Comparison of ENCODE assay signal across 8 mouse cellular contexts in the genomic region with DNA sequence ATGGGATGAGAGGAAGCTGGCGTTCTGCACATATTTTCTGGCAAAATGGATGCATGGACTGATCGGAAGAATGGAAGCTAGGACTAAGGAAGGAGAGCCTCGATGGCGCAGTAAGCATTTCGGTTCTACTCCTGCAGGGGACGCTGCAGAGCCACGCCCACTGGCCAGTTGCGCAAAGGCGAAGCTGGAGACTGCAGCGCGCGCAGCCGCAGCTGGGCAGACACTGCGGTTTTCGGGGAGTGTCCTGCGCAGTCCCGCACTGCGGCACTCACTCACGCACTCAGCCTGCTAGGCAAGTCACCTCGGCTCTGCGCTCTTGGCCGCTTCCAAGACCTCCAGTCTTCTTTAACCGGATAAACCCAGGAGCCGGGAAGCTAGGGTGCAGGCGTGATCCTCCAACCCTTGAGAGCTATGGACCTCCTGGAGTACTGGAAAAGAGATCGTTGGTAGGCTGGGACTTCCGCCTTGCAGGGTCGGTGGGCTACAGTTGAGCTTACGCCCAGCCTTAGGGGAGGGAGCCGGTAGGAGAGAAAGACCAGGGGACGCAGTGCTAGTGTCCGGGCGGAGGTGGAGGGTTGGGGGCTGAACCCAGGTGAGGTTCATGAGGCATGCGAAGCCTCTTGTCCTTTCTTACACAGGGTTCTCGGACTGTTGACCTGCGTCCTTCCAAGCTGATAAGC. TPM values are rescaled to one million over a fixed set of nuclear protein-coding genes. Genes with fewer than 3 reads are reported as not detected.
DNase-seq lines count a peak whose midpoint lies in the region; ATAC-seq and TF ChIP-seq lines count a peak whose summit lies in the region.

A gene (plus strand): TSS at position 196 of the 680 bp plus-strand sequence.

- 2% methylated on average over 36 of the region's 36 CpGs for WGBS in embryonic facial prominence, embryonic 10.5 days
- WGBS in hindbrain, embryonic 15.5 days, result under 1% methylated on average over 36 of the region's 36 CpGs

- dilution Hi-C loops in CH12.LX (cut with MboI; ENCODE audit: extremely low pct_ligation_motif_present, extremely low pct_unique_long_range_greater_than_20kb, low sequenced_read_pairs), result no loop called here

- no peaks in the 10 kb centered on the region for H3K79me2 ChIP-seq in CH12.LX (replicated peaks; ENCODE audit: control insufficient read depth, extremely low read depth, insufficient read depth, poor library complexity, severe bottlenecking)

- no peak for TF ChIP-seq POLR2A in CH12.LX (IDR thresholded peaks at IDR 0.05; ENCODE audit: low read depth, low read length)

- H3K27me3 ChIP-seq in CH12.LX (replicated peaks), result peaks cover 2% of the 10 kb centered on the region
- H3K27me3 ChIP-seq in embryonic facial prominence, embryonic 10.5 days (replicated peaks; ENCODE audit: low read depth, poor library complexity, severe bottlenecking), result peaks cover 56% of the 10 kb centered on the region
- H3K27me3 ChIP-seq in hindbrain, embryonic 15.5 days, result no peaks in the 10 kb centered on the region

- TF ChIP-seq CTCF in CH12.LX (conservative IDR thresholded peaks at IDR 0.05 in 1 of 2, IDR thresholded peaks at IDR 0.05 in 1 of 2; ENCODE audit: low read depth in 2 of 2, low read length in 2 of 2), result 0 out of 4 replicates have a peak, but pooled peaks of 1 of the 2 experiments have one; percentile 16
- TF ChIP-seq CTCF in left cerebral cortex, adult 2 months (IDR thresholded peaks at IDR 0.05), result peak; percentile 92

- intact Hi-C loops in left cerebral cortex, adult 2 months (cut with DNase I), result loop anchor here (1.0 kb wide), 1 partner anchor 14 kb away; no protein-coding TSS in a partner anchor

- no peak within 1 kb of the TSS for H3K4me3 ChIP-seq in CH12.LX (replicated peaks in 1 of 3; ENCODE audit: low read depth in 2 of 3, low read length in 2 of 3, poor library complexity in 1 of 3)
- H3K4me3 ChIP-seq in embryonic facial prominence, embryonic 10.5 days, result peak within 1 kb of the TSS; percentile 64
- peak within 1 kb of the TSS; percentile 64 for H3K4me3 ChIP-seq in hindbrain, embryonic 15.5 days
- peak within 1 kb of the TSS; percentile 74 for H3K4me3 ChIP-seq in left cerebral cortex, adult 2 months

- H3K4me2 ChIP-seq in CH12.LX (ENCODE audit: insufficient read depth, low read depth, poor library complexity, severe bottlenecking), result no peak within 1 kb of the TSS
- peak within 1 kb of the TSS; percentile 60 for H3K4me2 ChIP-seq in hindbrain, embryonic 15.5 days

- peaks cover 4 to 10% of the 10 kb centered on the region in 2 experiments; a peak in 3 of 4 replicates for H3K4me1 ChIP-seq in CH12.LX (ENCODE audit: control insufficient read depth in 1 of 2, insufficient read depth in 2 of 2)
- peaks cover 17% of the 10 kb centered on the region for H3K4me1 ChIP-seq in embryonic facial prominence, embryonic 10.5 days
- peaks cover 42% of the 10 kb centered on the region for H3K4me1 ChIP-seq in hindbrain, embryonic 15.5 days (replicated peaks)

- no peak for TF ChIP-seq EP300 in CH12.LX (IDR thresholded peaks at IDR 0.05; ENCODE audit: low read length)

- peak; percentile 90 for ATAC-seq in hindbrain, embryonic 15.5 days (ENCODE audit: low FRiP score, low read depth)
- no peak for ATAC-seq in inflammation-experienced regulatory T-cells, adult 6 months

- DNase-seq in CH12.LX (ENCODE audit: extremely low read depth), result no peak
- peak; percentile 54 for DNase-seq in adrenal gland, postnatal 10 days
- DNase-seq in embryonic facial prominence, embryonic 10.5 days (ENCODE audit: low spot score), result peak; percentile 83
- peak; percentile 91 to 97 for DNase-seq in left cerebral cortex, adult 2 months (ENCODE audit: extremely low spot score in 1 of 2, low spot score in 2 of 2)
- DNase-seq in lung, postnatal 25 days (ENCODE audit: low spot score), result peak; percentile 35
- peak; percentile 90 for DNase-seq in right cerebral cortex, postnatal 25 days

- TF ChIP-seq RAD21 in CH12.LX (IDR thresholded peaks at IDR 0.05; ENCODE audit: low read depth, low read length), result no peak

- H3K36me3 ChIP-seq in CH12.LX (replicated peaks in 1 of 2; ENCODE audit: control insufficient read depth in 1 of 2, insufficient read depth in 1 of 2, low read length in 1 of 2), result no peaks in the 10 kb centered on the region
- no peaks in the 10 kb centered on the region for H3K36me3 ChIP-seq in embryonic facial prominence, embryonic 10.5 days (replicated peaks)
- peaks cover 9% of the 10 kb centered on the region for H3K36me3 ChIP-seq in hindbrain, embryonic 15.5 days

- no peak within 1 kb of the TSS for H3K9ac ChIP-seq in CH12.LX (ENCODE audit: insufficient read depth, low read depth)
- H3K9ac ChIP-seq in hindbrain, embryonic 15.5 days, result peak within 1 kb of the TSS; percentile 86

- in situ Hi-C loops in CH12.LX (cut with MboI; ENCODE audit: low pct_ligation_motif_present, low pct_unique_long_range_greater_than_20kb, low sequenced_read_pairs), result no loop called here

- no peaks in the 10 kb centered on the region for H3K9me3 ChIP-seq in CH12.LX (replicated peaks; ENCODE audit: low read length)
- no peaks in the 10 kb centered on the region for H3K9me3 ChIP-seq in embryonic facial prominence, embryonic 10.5 days
- no peaks in the 10 kb centered on the region for H3K9me3 ChIP-seq in hindbrain, embryonic 15.5 days

- no peak within 1 kb of the TSS for H3K27ac ChIP-seq in CH12.LX (ENCODE audit: insufficient read depth, low read depth)
- H3K27ac ChIP-seq in embryonic facial prominence, embryonic 10.5 days (replicated peaks), result peak within 1 kb of the TSS; percentile 57; the same call in 1 of the 2 replicates
- H3K27ac ChIP-seq in hindbrain, embryonic 15.5 days (replicated peaks), result peak within 1 kb of the TSS; percentile 93
- H3K27ac ChIP-seq in left cerebral cortex, adult 2 months, result peak within 1 kb of the TSS; percentile 100

TF ChIP-seq in CH12.LX, 34 proteins besides CTCF, POLR2A, EP300 and RAD21:
- TF ChIP-seq NRF1 (IDR thresholded peaks at IDR 0.05; ENCODE audit: low read depth, low read length) (peak; percentile 75), PAX5 (IDR thresholded peaks at IDR 0.05; ENCODE audit: low read length) (no peak)

RNA-seq across cellular contexts. Expression of the gene that starts here (rescaled TPM):
- total RNA-seq in CH12.LX (2012; rRNA removed), result 0.04 TPM in 2 replicates
- not detected in 2 replicates for total RNA-seq in CH12.LX (2014; rRNA removed)
- 0.11 and 0.13 TPM in 2 replicates for polyA plus RNA-seq in CH12.LX (2012; ENCODE audit: insufficient read length, low read depth)
- total RNA-seq in adrenal gland, postnatal 10 days (2021), result 10 to 100 TPM in 1 of 2 experiments, 1 to 10 TPM in 1; 3.6 to 15.0 TPM
- polyA plus RNA-seq in embryonic facial prominence, embryonic 10.5 days (2016; fragmentation: Nextera tagmentation; extraction: Ambion mirVana), result 22.1 and 25.2 TPM in 2 replicates
- 721 and 898 TPM in 2 replicates for polyA plus RNA-seq in hindbrain, embryonic 15.5 days (2015; fragmentation: Nextera tagmentation; extraction: Ambion mirVana)
- 100 to 1,000 TPM; 812 to 868 TPM for total RNA-seq in left cerebral cortex, adult 2 months (2021)
- under 1 TPM in 2 of 3 experiments, not detected in 1; 0.10 to 0.11 TPM for polyA plus RNA-seq in inflammation-experienced regulatory T-cells, adult 6 months (2017; shearing (Covaris generic))

Comparison
In these comparisons a context has a peak if more than half of its experiments do, and no peak if none do; other contexts are left out.
1. RNA of the gene that starts here (total RNA-seq): 812 to 868 TPM in left cerebral cortex, adult 2 months; 3.6 to 15.0 TPM in adrenal gland, postnatal 10 days and 0.04 TPM in CH12.LX; every median in the first group is over 10 times any median in the second.
2. RNA of the gene that starts here (polyA plus RNA-seq): 721 to 898 TPM in hindbrain, embryonic 15.5 days; 22.1 to 25.2 TPM in embryonic facial prominence, embryonic 10.5 days, 0.11 to 0.13 TPM in CH12.LX and 0.10 to 0.11 TPM in inflammation-experienced regulatory T-cells, adult 6 months; every median in the first group is over 10 times any median in the second.
3. H3K4me3 ChIP-seq: peak in embryonic facial prominence, embryonic 10.5 days (single experiment), hindbrain, embryonic 15.5 days (single experiment) and left cerebral cortex, adult 2 months (single experiment); none in CH12.LX (0 of 3).